Mouse (Mus musculus): ENCODE results near the gene Calhm1.

Gene Calhm1

DNA sequence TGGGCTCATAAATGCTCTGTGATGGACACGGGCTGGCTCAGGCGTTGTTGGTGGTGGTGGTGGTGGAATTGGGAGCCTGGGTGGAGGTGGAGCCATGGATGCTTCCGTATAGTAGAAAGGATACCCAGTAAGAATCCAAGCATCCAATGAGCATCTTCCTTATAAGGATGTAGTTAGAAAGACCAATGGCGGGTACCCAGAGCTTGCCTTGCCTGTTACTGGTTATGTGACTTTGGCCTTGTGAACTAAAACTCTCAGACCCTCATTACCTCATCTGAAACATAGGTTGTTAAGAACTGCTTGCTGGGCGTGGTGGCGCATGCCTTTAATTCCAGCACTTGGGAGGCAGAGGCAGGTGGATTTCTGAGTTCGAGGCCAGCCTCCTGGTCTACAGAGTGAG lies 9.7 kb upstream of the Calhm1 start:
- peak; percentile 59 for DNase-seq (ENCODE audit: low read depth, low spot score)

DNA sequence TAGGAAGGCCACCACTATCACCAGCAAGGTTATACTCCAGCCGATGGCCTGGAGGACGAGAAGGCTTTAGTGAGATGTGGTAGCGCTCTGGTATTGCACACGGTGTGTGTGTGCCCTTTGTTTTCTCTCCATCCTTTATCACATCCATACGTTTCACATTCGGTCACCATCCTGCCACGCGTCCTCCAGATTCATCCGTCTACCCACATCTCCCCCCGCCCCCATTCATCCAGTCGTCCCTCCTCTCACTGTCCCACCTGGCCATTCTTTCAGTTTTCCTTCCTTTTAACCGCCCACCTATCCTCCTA lies 8.0 kb upstream of the Calhm1 start:
- DNase-seq (ENCODE audit: low read depth, low spot score): no peak

DNA sequence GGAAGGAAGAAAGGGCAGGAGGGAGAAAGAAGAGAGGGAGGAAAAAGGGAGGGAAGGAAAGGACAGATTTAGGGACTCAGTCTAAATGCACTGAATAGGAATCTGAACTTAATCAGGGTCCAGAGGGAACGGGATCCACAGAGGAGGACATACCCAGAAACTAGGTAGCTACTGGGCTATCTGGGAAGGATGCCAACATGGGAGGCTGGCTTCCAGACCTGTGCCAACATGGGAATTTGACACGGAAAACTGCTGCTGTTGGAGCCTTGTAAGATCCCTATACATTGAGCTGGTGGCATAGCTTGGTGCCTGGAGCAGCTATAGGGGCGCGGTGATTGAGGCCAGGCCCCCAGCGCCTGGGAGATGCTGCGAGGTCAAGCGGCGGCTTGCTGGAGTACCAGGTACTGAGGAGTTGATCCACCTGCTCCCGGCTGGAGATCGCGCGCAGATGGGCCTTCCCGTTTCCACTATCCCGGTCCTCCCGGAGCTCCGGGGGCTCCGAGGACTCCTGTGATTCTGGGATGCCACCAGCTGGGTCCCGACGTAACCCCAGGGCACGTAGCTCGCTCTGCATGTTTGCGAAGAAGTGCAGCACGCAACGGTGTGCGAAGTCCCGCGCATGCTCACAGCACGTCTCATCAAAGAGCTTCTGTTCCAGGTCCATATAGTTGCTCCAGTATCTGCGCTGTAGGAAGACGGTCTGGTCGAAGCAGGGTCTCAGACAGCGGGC lies 7.4 kb upstream of the Calhm1 start:
- peak; percentile 71 for DNase-seq (ENCODE audit: low read depth, low spot score)

DNA sequence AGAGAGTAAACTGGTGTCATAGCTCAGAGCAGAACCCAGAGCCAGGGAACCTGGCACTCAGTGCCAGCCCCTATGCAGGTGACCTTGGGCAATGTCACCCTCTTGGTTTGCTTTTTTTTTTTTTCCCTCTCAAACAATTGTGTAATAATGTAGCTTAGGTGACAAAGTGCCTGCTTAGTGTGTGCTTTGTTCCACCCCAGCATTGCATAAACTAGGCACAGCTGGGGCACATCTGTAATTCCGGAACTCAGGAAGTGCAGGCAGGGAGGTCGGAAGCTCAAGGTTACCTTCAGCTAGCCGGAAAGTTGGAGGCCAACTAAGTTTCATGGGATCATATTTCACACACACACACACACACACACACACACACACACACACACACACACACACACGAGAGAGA lies 5.8 kb upstream of the Calhm1 start:
- DNase-seq (ENCODE audit: low read depth, low spot score): peak; percentile 85

DNA sequence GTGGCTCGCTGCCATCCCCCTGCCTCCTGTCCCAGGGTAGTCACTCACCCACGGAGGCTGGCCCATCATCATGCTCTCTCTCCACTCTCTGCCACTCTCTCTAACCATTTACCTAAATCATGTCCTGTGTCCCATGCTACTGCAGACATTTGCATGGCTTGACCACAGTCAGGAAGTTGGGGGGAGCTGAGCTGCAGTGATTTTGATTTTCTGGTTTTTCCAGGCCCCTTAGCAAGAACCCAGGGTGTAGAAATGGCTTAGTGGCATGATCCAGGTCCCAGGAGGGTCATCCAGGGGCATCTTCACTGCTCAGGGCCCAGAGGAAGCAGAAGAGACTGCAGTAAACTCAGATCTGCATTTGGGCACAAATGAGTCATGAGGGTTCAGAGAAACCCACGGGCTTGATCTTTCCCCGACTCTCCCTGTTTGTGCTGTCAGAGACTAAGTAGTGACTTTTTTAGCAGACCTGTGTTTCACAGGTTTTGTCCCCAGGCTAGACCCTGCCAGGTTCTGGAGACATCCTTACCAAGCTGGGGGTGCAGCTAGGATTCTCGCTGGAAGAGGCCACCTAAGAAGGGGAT lies 4.3 kb upstream of the Calhm1 start:
- no peak for DNase-seq (ENCODE audit: low read depth, low spot score)

DNA sequence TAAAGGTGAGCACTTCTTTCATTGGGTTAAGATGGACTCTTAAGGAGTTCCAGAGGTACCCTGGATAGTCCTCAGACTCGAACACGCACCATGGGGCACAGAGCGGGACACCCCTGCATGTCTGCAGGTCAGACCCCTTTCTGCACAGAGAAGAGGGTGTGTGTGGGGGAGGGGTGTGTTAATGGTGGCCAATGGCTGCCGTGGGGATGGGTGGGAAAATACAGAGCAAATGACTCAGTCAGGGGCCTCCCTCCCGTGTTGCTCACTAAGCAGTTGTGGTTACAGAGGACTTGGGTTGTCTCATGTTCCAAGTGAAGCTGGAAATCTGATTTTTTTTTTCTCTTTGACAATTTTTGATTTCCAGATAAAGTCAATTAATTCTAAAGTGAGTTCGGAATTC lies 1.6 kb downstream of the Calhm1 start:
- peak; percentile 43 for DNase-seq (ENCODE audit: low read depth, low spot score)

DNA sequence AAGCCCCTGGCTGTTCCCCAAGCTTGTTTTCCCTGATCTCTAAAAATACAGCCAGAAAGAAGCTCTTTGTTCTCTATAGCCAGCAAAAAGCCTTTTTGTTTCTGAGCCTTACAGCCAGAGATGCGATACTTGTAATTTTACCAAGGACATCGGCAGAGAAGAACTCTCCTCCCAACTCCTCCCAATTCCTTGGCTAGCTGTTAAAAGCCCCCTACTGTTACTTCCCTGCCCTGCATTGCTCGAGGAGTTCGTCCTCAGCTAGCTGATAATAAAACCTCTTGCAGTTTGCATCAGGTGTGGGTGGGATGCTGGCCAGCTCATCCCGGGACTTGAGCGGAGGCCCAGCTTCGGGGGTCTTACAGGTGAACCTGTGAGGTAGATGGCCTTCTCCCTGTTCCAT lies 4.4 kb downstream of the Calhm1 start:
- peak; percentile 62 for DNase-seq (ENCODE audit: low read depth, low spot score)

DNA sequence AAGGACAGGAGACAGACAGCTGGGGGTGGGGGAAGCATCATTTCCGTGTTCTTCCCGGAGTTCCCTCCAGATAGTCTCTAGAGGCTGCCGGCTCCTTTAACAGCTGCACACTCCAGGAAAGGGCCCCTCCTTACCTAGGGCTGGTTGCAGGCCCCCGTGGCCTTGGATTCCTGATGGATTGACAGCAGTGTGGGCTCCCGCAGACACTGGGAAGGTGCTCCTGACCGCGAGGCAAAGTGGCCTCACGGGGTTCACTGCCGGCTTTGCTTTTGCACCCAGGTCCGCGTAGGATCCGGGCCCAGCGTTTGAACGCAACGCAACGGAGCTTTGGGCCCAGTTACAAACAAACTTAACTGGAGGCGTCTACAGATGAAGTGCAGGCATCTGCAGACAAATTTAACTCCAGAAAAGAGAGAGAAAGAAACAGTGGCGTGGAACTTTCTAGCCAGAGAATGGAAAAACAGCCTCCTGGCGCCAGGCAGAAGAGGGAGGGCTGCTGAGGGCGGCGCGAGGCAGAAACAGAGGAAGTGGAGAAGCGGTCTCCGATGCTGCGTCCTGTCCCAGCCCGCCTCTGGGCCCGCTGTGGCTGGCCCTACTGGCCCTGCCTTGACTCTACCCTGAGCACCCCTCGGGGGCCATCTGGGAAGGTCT lies 6.2 kb downstream of the Calhm1 start, which contains the start of gene Calhm2:
TSS of gene Calhm2 (minus strand) at position 524 of the 651 bp plus-strand sequence.
- DNase-seq (ENCODE audit: low read depth, low spot score): peak; percentile 44

DNA sequence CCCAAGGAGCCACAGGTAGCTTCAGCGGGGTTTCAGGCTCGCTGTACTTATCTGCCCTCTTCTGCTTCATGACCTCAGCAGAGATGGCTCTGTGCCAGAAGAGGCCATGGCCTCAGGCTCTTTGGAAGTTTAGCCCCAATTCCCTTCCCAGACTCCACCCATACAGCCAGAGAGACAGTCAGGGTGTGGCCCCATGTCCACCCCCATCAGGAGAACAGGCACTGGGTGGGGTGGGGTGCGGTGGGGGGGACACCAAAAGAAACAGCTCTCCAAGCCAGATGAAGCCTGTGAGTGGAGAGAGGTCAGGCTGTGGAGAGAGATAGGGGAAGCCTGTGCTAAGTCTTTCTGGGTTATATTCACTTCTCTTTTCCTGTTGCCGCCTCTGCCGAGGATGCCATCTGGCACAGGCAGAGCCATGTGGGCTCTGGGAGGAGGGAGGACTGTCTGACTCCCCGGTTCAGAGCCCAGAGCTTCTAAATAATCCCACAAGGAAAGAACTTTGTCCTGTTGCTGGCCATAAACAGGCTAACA lies 6.9 kb downstream of the Calhm1 start:
- peak; percentile 95 for DNase-seq (ENCODE audit: low read depth, low spot score)

DNA sequence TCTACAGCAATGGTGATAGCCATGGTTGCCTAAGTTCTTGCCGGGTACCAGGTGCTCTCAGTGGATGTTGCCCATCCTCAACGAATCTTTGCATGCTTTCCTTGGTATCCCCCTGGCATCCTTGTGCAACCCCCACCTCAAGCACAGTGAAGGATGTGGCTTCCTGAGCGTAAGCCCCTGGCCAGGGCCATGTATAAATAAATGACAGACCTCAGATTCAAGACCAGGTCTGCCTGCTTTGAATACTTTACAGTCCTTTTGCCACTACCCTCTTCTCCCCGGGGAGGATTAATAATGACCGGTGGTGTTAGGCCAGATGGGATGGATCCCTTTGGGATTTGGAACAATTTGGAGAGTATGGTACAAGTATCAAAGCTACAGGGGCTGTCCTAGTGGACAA lies 7.9 kb downstream of the Calhm1 start:
- DNase-seq (ENCODE audit: low read depth, low spot score): no peak

DNA sequence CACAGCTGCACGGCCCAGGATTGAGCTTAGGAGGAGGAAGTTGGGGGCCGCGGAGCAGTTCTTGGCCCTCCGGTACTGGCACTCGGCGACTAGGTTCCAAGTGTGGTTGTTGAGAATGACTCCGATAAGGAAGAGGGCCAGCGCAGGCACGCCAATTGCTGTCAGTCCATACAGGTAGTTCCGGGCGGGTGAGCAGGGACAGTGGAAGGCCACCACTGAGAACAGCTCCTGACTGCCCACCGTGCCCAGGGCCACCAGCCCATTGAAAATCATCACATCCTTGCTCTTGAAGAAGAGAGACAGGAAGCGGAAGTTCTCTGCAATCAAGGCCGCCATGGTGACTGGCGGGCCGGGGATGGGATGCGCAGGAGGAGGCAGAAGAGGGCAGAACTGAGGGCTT lies 8.5 kb downstream of the Calhm1 start:
- no peak for DNase-seq (ENCODE audit: low read depth, low spot score)

DNA sequence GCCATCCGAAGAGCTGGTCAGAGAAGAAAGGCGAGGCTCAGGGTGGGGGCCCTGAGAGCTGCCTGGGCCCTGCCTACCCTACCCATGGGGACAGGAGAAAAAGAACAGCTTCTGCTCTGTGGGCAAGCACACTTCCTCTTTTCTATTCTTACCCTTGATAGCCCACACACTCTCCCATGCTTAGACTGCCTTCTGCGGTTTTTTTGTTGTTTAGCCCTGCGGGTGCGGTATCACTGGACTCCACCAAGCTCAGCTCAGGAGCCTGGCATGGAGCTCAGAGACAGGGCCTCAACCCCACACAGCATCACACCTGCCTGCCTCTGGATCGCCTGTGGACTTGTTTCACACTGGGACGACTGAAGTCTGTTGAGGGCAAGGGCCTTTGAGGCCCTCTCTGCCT lies 10.9 kb downstream of the Calhm1 start:
- no peak for DNase-seq (ENCODE audit: low read depth, low spot score)

DNA sequence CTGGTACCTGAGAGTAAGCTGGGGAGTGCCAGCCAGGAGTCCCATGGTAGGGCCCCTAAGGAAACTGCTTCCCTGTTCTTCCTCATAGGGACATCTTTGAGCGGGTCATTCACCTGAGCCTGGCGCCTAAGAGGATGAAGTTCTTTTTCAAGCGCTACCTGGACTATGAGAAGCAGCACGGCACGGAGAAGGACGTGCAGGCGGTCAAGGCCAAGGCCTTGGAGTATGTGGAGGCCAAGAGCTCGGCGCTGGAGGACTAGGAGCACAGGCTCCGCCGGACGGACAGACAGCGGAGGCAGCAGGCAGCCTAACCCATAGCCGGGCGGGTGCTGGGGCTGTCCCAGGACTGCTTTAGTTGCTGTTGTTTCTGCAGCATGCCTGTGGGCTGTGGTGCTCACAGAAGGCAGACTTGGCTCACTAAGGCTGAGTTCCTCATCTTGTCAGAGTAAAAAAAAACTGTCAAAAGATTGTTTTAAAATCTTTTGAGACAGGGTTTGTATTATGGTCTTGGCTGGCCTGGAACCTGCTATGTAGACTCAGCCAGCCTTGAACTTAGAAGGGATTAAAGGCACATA lies 13.4 kb downstream of the Calhm1 start:
- DNase-seq (ENCODE audit: low read depth, low spot score): no peak

DNA sequence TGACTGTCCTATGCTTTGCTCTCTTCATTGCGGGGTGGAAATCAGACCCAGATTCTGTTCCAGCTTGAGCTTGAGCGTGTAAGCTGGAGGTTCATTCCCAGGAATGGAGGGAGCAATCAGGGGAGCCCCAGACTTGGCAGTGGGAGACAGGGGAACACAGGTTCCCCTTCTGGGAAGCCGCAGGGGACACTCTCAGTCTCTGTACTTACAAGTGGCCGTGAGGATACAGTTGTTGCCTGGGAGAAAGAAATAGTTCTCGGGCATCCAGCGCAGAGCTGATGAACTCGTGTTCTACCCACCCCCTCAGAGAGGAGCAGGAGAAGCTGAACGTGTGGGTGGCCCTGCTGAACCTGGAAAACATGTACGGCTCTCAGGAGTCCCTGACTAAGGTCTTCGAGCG lies 15.2 kb downstream of the Calhm1 start:
- DNase-seq (ENCODE audit: low read depth, low spot score): no peak

DNA sequence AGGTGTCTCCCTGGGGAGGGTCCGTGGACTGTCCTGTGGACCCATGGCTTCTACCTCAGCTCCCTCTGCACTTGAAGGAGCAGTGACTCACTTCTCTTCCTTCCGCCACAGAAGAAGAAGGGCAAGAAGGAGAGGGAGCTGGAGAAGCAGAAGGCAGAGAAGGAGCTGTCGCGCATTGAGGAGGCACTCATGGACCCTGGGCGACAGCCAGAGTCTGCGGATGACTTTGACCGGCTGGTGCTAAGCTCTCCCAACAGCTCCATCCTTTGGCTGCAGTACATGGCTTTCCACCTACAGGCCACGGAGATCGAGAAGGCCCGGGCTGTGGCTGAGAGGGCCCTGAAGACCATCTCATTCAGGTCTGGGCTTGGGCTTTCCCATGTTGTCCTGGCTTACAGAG lies 15.9 kb downstream of the Calhm1 start:
- no peak for DNase-seq (ENCODE audit: low read depth, low spot score)

DNA sequence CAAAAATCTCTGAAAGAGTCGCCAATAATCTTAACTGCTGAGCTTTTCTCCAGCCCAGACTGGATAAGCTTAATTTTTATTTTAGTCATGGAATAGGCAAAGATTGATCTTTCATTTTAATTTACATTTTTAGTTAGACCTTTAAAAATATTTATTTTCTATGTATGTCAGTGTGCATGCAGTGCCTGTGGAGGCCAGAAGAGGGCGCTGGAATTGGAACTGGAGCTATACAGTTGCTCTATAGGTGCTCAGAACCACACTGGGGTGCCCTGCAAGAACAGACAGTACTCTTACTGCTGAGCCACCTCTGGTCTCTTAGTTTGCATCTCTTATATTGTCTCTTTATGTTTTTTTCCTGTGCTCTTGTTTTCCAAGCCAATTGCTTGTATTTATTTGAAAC lies 21.3 kb downstream of the Calhm1 start:
- DNase-seq (ENCODE audit: low read depth, low spot score): peak; percentile 64

DNA sequence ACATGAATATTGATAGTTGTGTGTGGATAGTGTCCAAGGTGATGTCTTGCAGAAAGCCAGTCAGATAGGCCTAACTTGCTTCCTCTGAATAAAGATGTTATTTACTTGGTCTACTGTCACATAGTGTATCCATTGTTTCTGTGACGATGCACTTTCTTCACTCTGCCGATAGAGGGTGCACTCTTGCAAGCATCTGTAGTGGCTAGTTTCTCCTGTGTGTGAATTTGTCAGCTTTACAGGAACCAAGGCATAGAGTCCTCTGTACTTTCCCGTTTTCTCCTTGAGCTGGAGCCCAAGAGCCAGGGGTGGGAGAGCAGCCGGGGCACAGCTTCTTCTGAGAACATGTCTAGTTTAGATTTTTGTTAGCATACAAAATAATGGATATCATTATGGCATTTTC lies 23.0 kb downstream of the Calhm1 start:
- DNase-seq (ENCODE audit: low read depth, low spot score): peak; percentile 72

DNA sequence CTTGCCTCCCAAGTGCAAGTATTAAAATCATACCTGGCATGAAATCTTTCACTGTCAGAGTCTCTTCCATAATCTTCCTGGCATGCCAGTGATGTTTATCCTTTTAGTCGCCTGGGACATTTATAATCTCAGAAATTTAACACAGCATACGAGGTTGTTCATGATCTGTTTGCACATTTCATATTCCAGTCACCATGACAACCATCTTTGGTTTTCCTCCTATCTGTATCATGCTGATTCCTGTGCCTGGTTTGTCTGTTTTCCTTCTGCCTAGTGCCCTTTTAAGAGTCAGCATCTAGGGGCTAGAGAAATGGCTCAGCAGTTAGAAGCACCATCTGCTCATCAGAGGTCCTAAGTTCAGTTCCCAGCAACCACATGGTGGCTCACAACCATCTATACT lies 25.4 kb downstream of the Calhm1 start:
- no peak for DNase-seq (ENCODE audit: low read depth, low spot score)

DNA sequence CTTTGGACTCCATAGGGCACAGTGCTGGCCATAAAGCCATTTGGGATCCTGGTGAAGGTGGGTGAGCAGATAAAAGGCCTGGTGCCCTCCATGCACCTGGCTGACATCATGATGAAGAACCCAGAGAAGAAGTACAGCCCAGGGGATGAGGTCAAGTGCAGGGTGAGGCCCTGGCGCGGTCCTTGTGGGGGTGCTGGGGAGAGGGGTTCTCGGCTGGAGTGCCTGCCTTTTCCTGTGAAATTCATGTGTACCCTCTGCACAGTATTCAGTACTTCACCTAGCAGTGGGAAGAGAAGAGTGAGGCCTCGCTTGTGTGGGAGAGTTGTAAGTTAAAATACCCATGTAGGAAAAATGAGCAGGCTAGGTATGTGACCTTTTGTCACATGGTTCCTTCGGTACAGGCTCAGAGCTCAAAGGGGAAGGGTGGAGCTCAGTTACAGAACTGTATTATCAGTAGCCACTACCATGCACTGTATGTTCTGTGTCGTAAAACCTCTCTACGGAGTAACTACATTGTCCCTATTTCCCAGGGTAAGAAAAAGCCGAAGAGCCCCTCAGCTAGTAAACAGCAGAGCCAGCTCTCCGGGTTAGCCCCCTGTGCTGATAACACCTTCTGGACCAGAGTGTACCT lies 39.3 kb downstream of the Calhm1 start:
- no peak for DNase-seq (ENCODE audit: low read depth, low spot score)

DNA sequence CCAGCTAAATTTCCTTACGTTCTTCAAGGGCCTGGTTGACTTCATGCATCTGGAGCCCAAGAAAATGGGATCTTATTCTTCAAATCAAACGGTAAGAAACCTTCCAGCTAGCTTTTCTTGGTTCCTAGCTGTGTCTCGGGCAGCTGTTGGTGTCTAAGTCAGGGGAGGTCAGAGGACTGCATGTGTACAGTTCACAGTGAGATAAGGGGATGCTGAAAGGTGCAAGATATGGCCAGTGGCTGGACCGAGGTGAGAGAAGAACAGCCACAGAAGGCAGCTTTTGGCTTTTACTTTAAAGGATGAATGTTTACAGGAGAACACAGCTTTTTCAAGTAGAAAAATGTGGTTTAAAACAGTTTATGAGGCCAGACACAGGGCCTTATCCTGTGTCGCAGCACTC lies 43.0 kb downstream of the Calhm1 start:
- no peak for DNase-seq (ENCODE audit: low read depth, low spot score)
